Mouse (Mus musculus): ENCODE results near the gene Gnb3.
A peak's percentile ranks its signal among the peaks of the same experiment; 100 is the strongest.
"Not testable (repeated sequence)": the region's sequence is repeated elsewhere in the genome, so short reads cannot be mapped to it uniquely, and the experiment has no call there.

Gnb3 gene

GRCm38 (mm10) chr6:124856916-124857839 lies 17.1 kb upstream of the Gnb3 start, which contains the start of gene P3h3:
Gene P3h3 (minus strand): TSS chr6:124857752.
- peak; percentile 78 for DNase-seq

- no peak for DNase-seq
Measured at GRCm38 (mm10) chr6:124856321-124856720, 16.2 kb upstream of the Gnb3 start.

- no peak for DNase-seq
Measured at GRCm38 (mm10) chr6:124854647-124855046, 14.6 kb upstream of the Gnb3 start.

- DNase-seq = no peak
Measured at GRCm38 (mm10) chr6:124850535-124850934, 10.5 kb upstream of the Gnb3 start.

GRCm38 (mm10) chr6:124847305-124847704 lies 7.2 kb upstream of the Gnb3 start:
- peak; percentile 93 for DNase-seq

- DNase-seq = no peak
Measured at GRCm38 (mm10) chr6:124839805-124840204, 270 bp downstream of the Gnb3 start.

DNA sequence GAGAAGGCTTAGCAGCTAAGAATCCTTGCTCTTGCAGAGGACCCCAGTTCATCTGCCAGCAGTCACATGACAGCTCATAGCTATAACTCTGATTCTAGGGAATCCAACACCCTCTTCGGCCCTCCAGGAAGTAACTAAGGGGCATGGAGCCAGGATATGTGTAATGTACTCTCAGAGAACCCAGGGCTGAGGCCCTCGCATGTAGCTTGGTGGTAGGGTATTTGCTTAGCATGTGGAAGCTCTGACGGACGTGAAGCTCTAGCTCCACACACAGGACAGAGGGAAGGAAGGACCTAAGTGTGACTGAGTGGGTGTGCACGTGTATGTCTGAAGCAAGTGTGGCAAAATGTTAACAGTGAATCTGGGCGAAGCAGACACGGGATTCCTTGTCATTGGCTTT lies 3.7 kb downstream of the Gnb3 start:
- DNase-seq = no peak

- DNase-seq = no peak
Measured at GRCm38 (mm10) chr6:124835531-124835930, 4.5 kb downstream of the Gnb3 start.

DNA sequence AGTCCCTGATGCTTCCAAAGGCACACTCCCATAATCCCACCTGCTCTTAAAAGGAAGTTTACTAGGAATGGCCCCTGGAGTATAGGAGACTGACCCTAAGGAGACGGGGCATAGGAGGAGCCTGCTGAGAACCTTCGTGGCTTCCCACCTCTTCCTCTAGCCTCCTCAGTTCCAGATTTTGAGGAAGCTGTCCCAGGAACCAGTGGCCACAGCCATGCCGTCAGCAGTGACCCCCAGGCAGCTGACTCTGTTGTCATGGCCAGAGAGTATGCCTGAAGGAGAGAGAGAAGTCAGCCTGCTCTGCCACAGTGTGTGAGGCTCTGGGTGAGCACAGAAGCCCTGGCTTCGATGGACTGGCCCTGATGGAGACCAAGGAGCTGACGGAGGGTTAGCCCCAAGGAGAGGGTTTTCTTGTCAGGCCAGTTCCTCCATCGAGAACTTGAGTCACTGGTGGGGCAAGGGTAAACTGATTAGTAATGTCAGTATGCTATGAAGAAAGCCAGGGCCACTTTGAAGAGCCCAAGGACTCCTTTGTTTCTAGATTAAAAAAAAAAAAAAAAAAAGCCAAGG lies 5.5 kb downstream of the Gnb3 start:
- no peak for DNase-seq

DNA sequence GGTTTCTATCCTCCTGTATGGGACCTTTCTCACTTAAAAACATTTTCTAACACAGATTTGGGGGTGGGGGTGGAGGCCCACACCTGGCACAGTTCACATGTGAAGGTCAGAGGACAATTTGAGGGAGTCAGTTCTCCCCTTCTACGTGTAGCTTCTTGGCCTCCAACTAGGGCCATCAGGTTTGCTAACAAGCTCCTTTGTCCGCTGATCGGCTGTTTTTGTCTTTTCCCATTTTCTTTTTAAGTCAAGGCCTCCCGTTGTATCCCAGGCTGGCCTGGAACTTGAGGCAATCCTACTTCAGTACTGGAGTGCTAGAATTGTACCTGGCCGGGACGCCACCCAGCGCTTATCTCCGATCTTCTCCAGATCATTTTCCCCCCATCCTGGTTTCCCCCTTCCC lies 8.4 kb downstream of the Gnb3 start:
- DNase-seq = no peak

DNA sequence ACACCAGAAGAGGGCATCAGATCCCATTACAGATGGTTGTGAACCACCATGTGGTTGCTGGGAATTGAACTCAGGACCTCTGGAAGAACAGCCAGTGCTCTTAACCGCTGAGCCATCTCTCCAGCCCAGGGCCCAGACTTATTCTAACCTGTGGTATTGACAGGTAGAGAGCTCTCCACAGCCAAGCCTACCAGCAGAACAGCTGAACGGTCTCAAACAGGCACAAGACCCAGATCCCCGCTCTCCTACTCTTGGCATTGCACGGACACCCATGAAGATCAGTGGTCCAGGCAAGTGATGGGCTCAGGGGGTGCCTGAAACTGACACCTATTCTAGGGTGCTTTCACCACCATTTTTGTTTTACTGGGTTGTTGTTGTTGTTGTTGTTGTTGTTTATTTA lies 8.9 kb downstream of the Gnb3 start:
- not testable (repeated sequence) for DNase-seq

DNA sequence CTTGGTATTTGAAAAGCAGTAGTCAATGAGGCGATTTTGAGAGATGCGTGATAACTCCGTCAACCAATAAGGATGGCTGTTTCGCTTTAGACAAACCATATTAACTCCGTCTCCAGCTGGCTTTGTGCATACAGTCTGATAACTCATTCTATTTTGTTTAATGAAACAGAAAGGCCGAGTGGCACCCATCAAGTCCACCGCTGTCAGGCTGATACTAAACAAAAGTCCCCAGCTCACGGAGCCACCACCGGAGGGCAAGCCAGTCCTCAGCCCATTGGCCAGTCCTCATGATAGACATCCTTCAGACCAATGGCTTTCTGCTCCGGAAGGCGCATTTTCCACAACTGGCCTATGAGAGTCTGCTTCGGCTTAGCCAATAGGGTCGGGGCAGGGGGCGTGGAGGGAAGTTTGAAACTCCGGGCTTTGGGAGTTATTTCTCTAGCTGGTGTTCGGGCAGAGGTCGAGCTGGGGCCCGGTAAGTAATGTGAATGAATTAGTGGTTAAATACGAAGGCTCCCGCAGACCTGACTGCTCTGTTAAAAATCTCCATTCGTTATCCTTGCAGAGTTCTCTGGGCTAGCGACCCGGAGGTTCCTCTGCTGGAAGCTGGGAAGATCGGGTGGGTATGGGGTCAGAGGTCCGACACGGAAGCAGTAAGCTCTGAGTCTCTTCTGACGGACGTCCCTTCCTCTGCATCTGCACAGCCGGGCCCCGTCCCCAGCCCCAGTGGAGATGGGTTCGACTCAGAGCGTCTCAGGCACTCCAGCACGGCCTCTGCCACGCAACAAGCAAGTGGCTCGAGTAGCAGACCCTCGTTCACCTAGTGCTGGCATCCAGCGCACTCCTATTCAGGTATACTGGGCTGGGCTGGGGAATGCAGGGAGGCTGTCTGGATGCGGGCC lies 10.0 kb downstream of the Gnb3 start:
- peak; percentile 98 for DNase-seq

GRCm38 (mm10) chr6:124828868-124829798 lies 10.9 kb downstream of the Gnb3 start, which contains the start of the genes Usp5 and Cdca3:
Gene Usp5 (minus strand): TSS chr6:124829484.
Gene Cdca3 (plus strand): TSS chr6:124829547.
- peak; percentile 100 for DNase-seq

GRCm38 (mm10) chr6:124828101-124828592 lies 11.9 kb downstream of the Gnb3 start:
- DNase-seq = peak; percentile 68

DNA sequence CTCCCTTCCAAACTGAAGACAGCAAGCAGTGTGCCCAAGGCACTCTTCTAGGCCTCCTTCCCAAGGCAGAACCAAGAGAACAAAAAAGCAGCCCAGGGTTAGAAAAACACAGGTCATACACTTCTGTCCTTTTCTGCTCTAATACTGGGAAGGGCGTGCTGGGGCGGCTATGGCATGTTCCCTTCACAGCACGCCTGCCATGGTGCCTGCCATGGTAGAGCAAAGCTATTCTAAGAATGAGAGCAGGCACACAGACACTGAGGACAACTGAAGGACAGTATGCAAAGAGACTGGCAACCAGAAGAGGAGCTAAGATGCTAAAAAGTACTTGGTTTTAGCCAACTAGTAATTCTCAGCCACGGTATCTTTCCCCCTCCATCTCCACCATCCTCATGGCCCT lies 18.0 kb downstream of the Gnb3 start:
- no peak for DNase-seq

DNA sequence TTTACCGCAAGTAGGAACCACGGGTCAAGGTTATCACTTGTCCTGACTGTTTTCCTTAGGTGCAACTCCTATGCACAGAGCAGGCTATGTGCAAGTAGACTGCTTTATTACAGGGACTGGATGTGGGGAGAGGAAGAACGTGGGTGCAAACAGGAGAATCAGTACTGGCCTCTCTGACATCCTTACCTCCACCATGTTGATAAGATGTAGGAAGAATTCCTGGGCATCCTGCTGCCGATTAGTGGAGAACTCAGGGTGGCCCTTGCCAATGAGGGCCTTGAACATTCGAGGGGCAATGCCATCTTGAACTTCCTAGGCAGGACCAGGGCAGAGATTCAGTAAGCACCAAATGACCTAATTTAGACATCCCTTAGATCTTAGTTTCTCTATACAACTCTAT lies 19.2 kb downstream of the Gnb3 start:
- DNase-seq = no peak

GRCm38 (mm10) chr6:124817971-124818370 lies 22.1 kb downstream of the Gnb3 start:
- no peak for DNase-seq

DNA sequence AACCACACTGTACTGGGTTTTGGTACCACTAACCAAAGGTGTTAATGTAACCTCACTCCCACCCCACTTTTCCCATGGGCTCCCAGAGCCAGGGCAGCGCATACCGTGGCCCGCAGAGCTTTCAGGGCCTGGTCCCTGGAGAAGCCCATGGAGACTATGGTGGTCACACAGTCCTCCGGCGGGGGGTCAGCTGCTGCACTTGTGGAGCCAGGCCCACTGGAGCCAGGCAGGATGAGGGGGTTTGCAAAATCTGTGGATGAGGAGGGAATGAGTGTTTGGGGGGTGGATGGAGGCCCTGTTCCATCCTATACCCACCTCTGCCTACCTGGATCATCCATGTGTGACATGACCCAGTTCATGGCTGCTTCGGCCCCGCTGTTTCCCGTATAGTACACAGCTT lies 22.5 kb downstream of the Gnb3 start:
- DNase-seq = no peak

DNA sequence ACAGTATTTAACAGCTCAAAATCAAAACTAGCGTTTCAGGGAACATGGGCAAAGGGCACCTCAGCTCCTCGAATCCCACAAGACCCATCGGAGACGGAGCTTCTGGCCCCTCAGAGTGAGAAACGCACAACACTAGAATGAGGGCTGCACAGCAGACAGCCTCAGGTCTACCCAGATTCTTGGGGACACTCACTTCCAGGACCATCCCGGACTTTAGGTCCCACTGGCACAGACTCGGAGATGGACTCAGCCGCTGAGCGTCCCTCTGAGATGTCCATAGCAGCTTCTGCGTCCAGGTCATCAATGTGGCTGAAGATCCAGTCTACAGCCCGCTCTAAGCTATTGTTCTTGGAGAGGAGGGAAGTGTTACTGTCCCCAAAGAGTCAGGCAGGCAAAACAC lies 22.9 kb downstream of the Gnb3 start:
- DNase-seq = no peak

- no peak for DNase-seq
Measured at GRCm38 (mm10) chr6:124816611-124817010, 23.5 kb downstream of the Gnb3 start.

- DNase-seq = no peak
Measured at GRCm38 (mm10) chr6:124814858-124815774, 25.0 kb downstream of the Gnb3 start.

Data from kidney, adult 9 months (tissue).